Mouse (Mus musculus): Measurements from ENCODE around the gene Rbms1. TPM values are rescaled to one million over a fixed set of nuclear protein-coding genes. Genes with fewer than 3 reads are reported as not detected.

The Rbms1 gene
- polyA plus RNA-seq (2014; fragmentation: Illumina TruSeq; extraction: RNeasy Lipid Tissue Mini Kit (QIAGEN cat#74804); ENCODE audit: low read depth, low replicate concordance), result 30.3 TPM

GRCm38 (mm10) chr2:60962671-60963421, at the start of gene Rbms1:
Rbms1 (minus strand) TSS chr2:60963192.

GRCm38 (mm10) chr2:60722514-60722913, 240.5 kb downstream of the Rbms1 start, which contains the start of gene Itgb6:
Itgb6 (minus strand) TSS chr2:60722643.

Other genes starting within 250 kb of the Rbms1 start
- 0.08 TPM for gene Itgb6, start 240.5 kb downstream of the Rbms1 start, polyA plus RNA-seq (2014; fragmentation: Illumina TruSeq; extraction: RNeasy Lipid Tissue Mini Kit (QIAGEN cat#74804); ENCODE audit: low read depth, low replicate concordance)